ENCODE assay signal across 8 mouse cellular contexts in the genomic region with DNA sequence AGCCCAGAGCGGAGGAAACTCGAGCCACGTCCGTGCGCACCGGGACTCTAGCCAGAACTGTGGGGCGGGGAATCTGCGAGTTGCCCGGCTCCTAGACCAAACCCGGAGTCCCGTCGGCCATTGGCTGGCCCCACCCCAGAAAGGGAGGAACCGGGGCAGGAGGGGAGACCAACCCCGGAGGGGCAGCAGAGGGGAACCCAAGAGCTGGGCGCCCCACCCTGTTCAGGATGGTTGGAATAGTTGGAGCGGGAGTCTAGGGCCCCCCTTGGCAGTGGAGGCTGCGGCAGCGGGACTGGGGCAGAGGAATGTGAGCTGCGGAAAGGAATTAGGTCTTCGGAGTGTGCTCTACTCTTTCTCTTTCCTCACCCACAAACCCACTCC. TPM values are rescaled to one million over a fixed set of nuclear protein-coding genes. Genes with fewer than 3 reads are reported as not detected.
DNase-seq lines count a peak whose midpoint lies in the region; ATAC-seq lines count a peak whose summit lies in the region.

A gene (minus strand): TSS at position 331 of the 381 bp plus-strand sequence.

- peaks cover 30% of the 10 kb centered on the region for H3K4me1 ChIP-seq in limb, embryonic 13.5 days
- H3K4me1 ChIP-seq in midbrain, embryonic 12.5 days, result peaks cover 16% of the 10 kb centered on the region
- H3K4me1 ChIP-seq in stomach, embryonic 15.5 days, result peaks cover 40% of the 10 kb centered on the region

- DNase-seq in left cerebral cortex, adult 18-20 months (ENCODE audit: low spot score in 2 of 2), result peak; percentile 44 to 56
- DNase-seq in left cerebral cortex, adult 11 months (ENCODE audit: low spot score), result no peak
- DNase-seq in embryo, embryonic 11 days, result peak; percentile 63
- DNase-seq in heart, adult 11 months, result peak; percentile 100
- peak; percentile 94 for DNase-seq in kidney, adult 11 months

- ATAC-seq in limb, embryonic 13.5 days (ENCODE audit: low FRiP score, low read depth), result peak; percentile 92
- ATAC-seq in midbrain, embryonic 12.5 days (ENCODE audit: low FRiP score, low read depth), result no peak
- ATAC-seq in stomach, embryonic 15.5 days (ENCODE audit: insufficient read depth, low FRiP score, low read depth), result peak; percentile 88

- H3K4me3 ChIP-seq in limb, embryonic 13.5 days, result peak within 1 kb of the TSS; percentile 74
- H3K4me3 ChIP-seq in midbrain, embryonic 12.5 days, result peak within 1 kb of the TSS; percentile 36
- H3K4me3 ChIP-seq in stomach, embryonic 15.5 days (replicated peaks), result peak within 1 kb of the TSS; percentile 75

- under 1% methylated on average over 20 of the region's 20 CpGs for WGBS in limb, embryonic 13.5 days
- WGBS in midbrain, embryonic 12.5 days, result under 1% methylated on average over 19 of the region's 20 CpGs
- 1% methylated on average over 20 of the region's 20 CpGs for whole genome bisulfite sequencing in stomach, embryonic 15.5 days

- no peaks in the 10 kb centered on the region for H3K9me3 ChIP-seq in limb, embryonic 13.5 days
- no peaks in the 10 kb centered on the region for H3K9me3 ChIP-seq in midbrain, embryonic 12.5 days
- no peaks in the 10 kb centered on the region for H3K9me3 ChIP-seq in stomach, embryonic 15.5 days

- H3K4me2 ChIP-seq in limb, embryonic 13.5 days (replicated peaks), result peak within 1 kb of the TSS; percentile 85
- H3K4me2 ChIP-seq in midbrain, embryonic 12.5 days (replicated peaks), result peak within 1 kb of the TSS; percentile 43
- peak within 1 kb of the TSS; percentile 77 for H3K4me2 ChIP-seq in stomach, embryonic 15.5 days

- H3K36me3 ChIP-seq in limb, embryonic 13.5 days, result no peaks in the 10 kb centered on the region
- no peaks in the 10 kb centered on the region for H3K36me3 ChIP-seq in midbrain, embryonic 12.5 days
- H3K36me3 ChIP-seq in stomach, embryonic 15.5 days, result no peaks in the 10 kb centered on the region

- H3K9ac ChIP-seq in limb, embryonic 13.5 days, result peak within 1 kb of the TSS; percentile 81
- H3K9ac ChIP-seq in midbrain, embryonic 12.5 days (replicated peaks), result 0 out of 2 replicates have a peak within 1 kb of the TSS, but pooled peaks have one; percentile 32
- H3K9ac ChIP-seq in stomach, embryonic 15.5 days, result peak within 1 kb of the TSS; percentile 69

- peak within 1 kb of the TSS; percentile 65 for H3K27ac ChIP-seq in limb, embryonic 13.5 days
- no peak within 1 kb of the TSS for H3K27ac ChIP-seq in midbrain, embryonic 12.5 days (replicated peaks)
- peak within 1 kb of the TSS; percentile 96 for H3K27ac ChIP-seq in stomach, embryonic 15.5 days

- peaks cover 95% of the 10 kb centered on the region for H3K27me3 ChIP-seq in limb, embryonic 13.5 days
- H3K27me3 ChIP-seq in midbrain, embryonic 12.5 days, result peaks cover 92% of the 10 kb centered on the region
- H3K27me3 ChIP-seq in stomach, embryonic 15.5 days (replicated peaks), result no peaks in the 10 kb centered on the region

RNA-seq across cellular contexts. Expression of the gene that starts here (rescaled TPM):
- total RNA-seq in left cerebral cortex, adult 18-20 months (2021), result 10 to 100 TPM; 22.7 to 24.9 TPM
- 136 and 142 TPM in 2 replicates for polyA plus RNA-seq in limb, embryonic 13.5 days (2015; fragmentation: Nextera tagmentation; extraction: Ambion mirVana)
- polyA plus RNA-seq in midbrain, embryonic 12.5 days (2016; fragmentation: Nextera tagmentation; extraction: Ambion mirVana), result 41.8 and 51.0 TPM in 2 replicates
- polyA plus RNA-seq in stomach, embryonic 15.5 days (2015; fragmentation: Nextera tagmentation; extraction: Ambion mirVana), result 306 and 329 TPM in 2 replicates
